Mouse (Mus musculus): Measurements from ENCODE around the gene Gabrb2. TPM values are rescaled to one million over a fixed set of nuclear protein-coding genes. Genes with fewer than 3 reads are reported as not detected.

Gabrb2 gene
- total and polyA plus RNA-seq, 3 experiments, result not detected

DNA sequence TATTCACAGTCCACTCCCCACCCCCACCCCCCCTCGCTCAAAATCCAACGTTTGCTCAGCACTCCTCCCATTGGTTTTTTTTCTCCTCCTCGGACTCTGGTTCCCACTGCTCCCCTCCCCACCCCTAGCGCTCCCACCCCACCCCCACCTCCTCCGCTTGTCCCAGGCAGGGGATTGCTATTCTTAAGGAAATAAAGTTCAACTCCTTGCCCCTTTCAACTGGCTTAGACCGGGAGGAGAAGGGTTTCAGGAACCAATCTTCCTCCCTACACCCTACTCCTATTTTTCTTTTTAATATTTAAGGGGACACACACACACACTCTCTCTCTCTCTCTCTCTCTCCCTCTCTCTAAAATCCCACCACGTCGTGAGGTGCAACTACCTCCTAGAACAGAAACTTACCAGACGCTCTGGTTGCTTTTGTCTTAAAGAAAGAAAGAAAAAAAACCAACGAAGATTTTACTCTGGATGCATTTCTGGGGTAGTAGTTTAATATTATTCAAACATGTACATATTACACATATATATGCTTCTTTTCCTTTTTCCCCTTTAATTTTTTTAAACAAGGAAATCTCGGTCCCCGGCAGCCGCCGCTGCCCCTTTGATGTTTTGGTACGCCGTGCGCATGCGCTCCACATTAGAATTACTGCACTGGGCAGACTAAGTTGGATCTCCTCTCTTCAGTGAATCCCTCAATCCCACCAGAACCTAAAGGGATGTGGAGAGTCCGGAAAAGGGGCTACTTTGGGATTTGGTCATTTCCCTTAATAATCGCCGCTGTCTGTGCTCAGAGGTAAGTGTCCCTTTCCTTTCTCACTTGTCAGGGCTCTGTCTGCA is 1.3 kb downstream of the Gabrb2 start:
- dilution Hi-C loops (cut with MboI; ENCODE audit: extremely low pct_ligation_motif_present, extremely low pct_unique_long_range_greater_than_20kb, low sequenced_read_pairs), result no loop called here
- H3K4me3 ChIP-seq (replicated peaks in 1 of 3; ENCODE audit: low read depth in 2 of 3, low read length in 2 of 3, poor library complexity in 1 of 3), result no peak overlapping the region

DNA sequence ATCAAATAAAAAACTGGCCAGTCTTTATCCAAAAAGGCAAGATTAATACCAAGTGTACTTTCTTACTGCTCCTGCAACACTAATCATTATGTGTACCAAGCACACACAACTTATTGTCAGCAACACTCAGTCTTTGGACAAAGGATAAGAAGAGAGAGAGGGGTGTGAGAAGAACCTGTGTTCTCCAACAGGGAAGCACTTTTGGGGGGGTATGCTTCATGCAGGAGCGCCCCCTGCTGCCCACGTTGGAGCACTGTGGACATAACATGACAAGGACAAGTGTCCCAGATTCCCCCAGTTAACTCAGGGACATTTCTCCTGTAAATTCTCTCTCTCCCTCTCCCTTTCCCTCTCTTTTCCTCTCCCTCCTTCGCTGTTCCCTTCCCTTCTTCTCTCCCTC is 3.7 kb downstream of the Gabrb2 start:
- Histone ChIP-seq H3K79me2 (replicated peaks; ENCODE audit: control insufficient read depth, extremely low read depth, insufficient read depth, poor library complexity, severe bottlenecking) (no peaks in the 10 kb centered on the region), H3K36me3 (replicated peaks in 1 of 2; ENCODE audit: control insufficient read depth in 1 of 2, insufficient read depth in 1 of 2, low read length in 1 of 2) (no peaks in the 10 kb centered on the region), H3K4me1 (ENCODE audit: control insufficient read depth in 1 of 2, insufficient read depth in 2 of 2) (0 out of 4 replicates have a peak, but pooled peaks cover 0 to 2% of the 10 kb centered on the region in 2 experiments), H3K4me2 (ENCODE audit: insufficient read depth, low read depth, poor library complexity, severe bottlenecking) (no peak overlapping the region), H3K27ac (ENCODE audit: insufficient read depth, low read depth) (no peak overlapping the region), H3K4me3 (replicated peaks in 1 of 3; ENCODE audit: low read depth in 2 of 3, low read length in 2 of 3, poor library complexity in 1 of 3) (no peak overlapping the region), H3K27me3 (replicated peaks) (no peaks in the 10 kb centered on the region), H3K9me3 (replicated peaks; ENCODE audit: low read length) (no peaks in the 10 kb centered on the region), H3K9ac (ENCODE audit: insufficient read depth, low read depth) (no peak overlapping the region)
- in situ Hi-C loops (cut with MboI; ENCODE audit: low pct_ligation_motif_present, low pct_unique_long_range_greater_than_20kb, low sequenced_read_pairs) (no loop called here), dilution Hi-C loops (cut with MboI; ENCODE audit: extremely low pct_ligation_motif_present, extremely low pct_unique_long_range_greater_than_20kb, low sequenced_read_pairs) (no loop called here)
- TF ChIP-seq JUN (IDR thresholded peaks at IDR 0.05; ENCODE audit: insufficient read depth, low read depth, low read length), result no peak
- TF ChIP-seq CTCF (conservative IDR thresholded peaks at IDR 0.05 in 1 of 2, IDR thresholded peaks at IDR 0.05 in 1 of 2; ENCODE audit: low read depth in 2 of 2, low read length in 2 of 2), result peak; percentile 78 to 79
- 0 out of 2 replicates have a peak, but pooled peaks have one; percentile 2 for TF ChIP-seq ZC3H11A (IDR thresholded peaks at IDR 0.05; ENCODE audit: low read depth, low read length)
- TF ChIP-seq SMC3 (IDR thresholded peaks at IDR 0.05; ENCODE audit: low read depth, low read length), result peak; percentile 75
- peak; percentile 74 for TF ChIP-seq RAD21 (IDR thresholded peaks at IDR 0.05; ENCODE audit: low read depth, low read length)
- peak; percentile 66 for DNase-seq (ENCODE audit: extremely low read depth)

More for the DNA sequence above, 1.3 kb downstream of the Gabrb2 start:
- Histone ChIP-seq H3K4me1 (ENCODE audit: control insufficient read depth in 1 of 2, insufficient read depth in 2 of 2) (0 out of 4 replicates have a peak, but pooled peaks cover 0 to 2% of the 10 kb centered on the region in 2 experiments), H3K4me2 (ENCODE audit: insufficient read depth, low read depth, poor library complexity, severe bottlenecking) (no peak overlapping the region), H3K27me3 (replicated peaks) (no peaks in the 10 kb centered on the region), H3K9me3 (replicated peaks; ENCODE audit: low read length) (no peaks in the 10 kb centered on the region), H3K27ac (ENCODE audit: insufficient read depth, low read depth) (no peak overlapping the region), H3K79me2 (replicated peaks; ENCODE audit: control insufficient read depth, extremely low read depth, insufficient read depth, poor library complexity, severe bottlenecking) (no peaks in the 10 kb centered on the region), H3K9ac (ENCODE audit: insufficient read depth, low read depth) (no peak overlapping the region), H3K36me3 (replicated peaks in 1 of 2; ENCODE audit: control insufficient read depth in 1 of 2, insufficient read depth in 1 of 2, low read length in 1 of 2) (no peaks in the 10 kb centered on the region)
- no peak for TF ChIP-seq KAT2A (IDR thresholded peaks at IDR 0.05; ENCODE audit: insufficient replicate concordance, low read length)
- TF ChIP-seq ZMIZ1 (IDR thresholded peaks at IDR 0.05; ENCODE audit: low read depth, low read length), result no peak
- TF ChIP-seq ZNF384 (IDR thresholded peaks at IDR 0.05; ENCODE audit: low read depth, low read length), result no peak
- no peak for TF ChIP-seq POLR2A (IDR thresholded peaks at IDR 0.05; ENCODE audit: low read depth, low read length)
- TF ChIP-seq GABPA (IDR thresholded peaks at IDR 0.05; ENCODE audit: insufficient replicate concordance, low read depth, low read length), result no peak
- no peak for TF ChIP-seq CTCF (conservative IDR thresholded peaks at IDR 0.05 in 1 of 2, IDR thresholded peaks at IDR 0.05 in 1 of 2; ENCODE audit: low read depth in 2 of 2, low read length in 2 of 2)
- TF ChIP-seq TBP (conservative IDR thresholded peaks at IDR 0.05; ENCODE audit: low read depth, low read length), result no peak
- no peak for TF ChIP-seq MAFK (IDR thresholded peaks at IDR 0.05; ENCODE audit: insufficient replicate concordance, low read length)
- no peak for TF ChIP-seq UBTF (IDR thresholded peaks at IDR 0.05; ENCODE audit: low read depth, low read length)
- no peak for TF ChIP-seq USF1 (IDR thresholded peaks at IDR 0.05; ENCODE audit: low read depth, low read length)
- DNase-seq (ENCODE audit: extremely low read depth), result no peak
- in situ Hi-C loops (cut with MboI; ENCODE audit: low pct_ligation_motif_present, low pct_unique_long_range_greater_than_20kb, low sequenced_read_pairs), result no loop called here
